Mouse (Mus musculus) CH12.LX (cell line): Measurements from ENCODE around the gene Krtap28-13.

ENCODE experiments used
- CTCF ChIP-seq, 2 experiments: IDR thresholded peaks in 1 of 2; conservative IDR thresholded peaks in 1 of 2; 2 replicates each; pipeline ENCODE4 v1.5.1; 2011 to 2012; ENCODE audit warnings: low read depth in 2 of 2, low read length in 2 of 2, improper control_type of control experiment in 1 of 2, inconsistent platforms in 1 of 2, mild to moderate bottlenecking in 1 of 2, moderate library complexity in 1 of 2
- EP300 ChIP-seq: IDR thresholded peaks from 2 replicates; pipeline ENCODE4 v1.6.1; 2011; ENCODE audit warnings: low read length, improper control_type of control experiment
- MAX ChIP-seq: IDR thresholded peaks from 2 replicates; pipeline ENCODE4 v1.6.1; 2011; ENCODE audit warnings: low read length, improper control_type of control experiment
- POLR2A ChIP-seq: IDR thresholded peaks from 2 replicates; pipeline ENCODE4 v1.6.1; 2011; ENCODE audit warnings: low read depth, mild to moderate bottlenecking, improper control_type of control experiment, low read length
- RAD21 ChIP-seq: IDR thresholded peaks from 2 replicates; pipeline ENCODE4 v1.6.1; 2011; ENCODE audit warnings: low read depth, mild to moderate bottlenecking, low read length, improper control_type of control experiment, moderate library complexity
- ZC3H11A ChIP-seq: IDR thresholded peaks from 2 replicates; pipeline ENCODE4 v1.6.1; 2012; ENCODE audit warnings: low read depth, mild to moderate bottlenecking, inconsistent platforms, low read length, improper control_type of control experiment

- TF ChIP-seq CTCF (conservative IDR thresholded peaks at IDR 0.05 in 1 of 2, IDR thresholded peaks at IDR 0.05 in 1 of 2; ENCODE audit: low read depth in 2 of 2, low read length in 2 of 2) (no peak), EP300 (no peak), MAX (no peak), RAD21 (no peak), ZC3H11A (no peak), POLR2A (no peak)
Measured at GRCm38 (mm10) chr1:83016556-83016955, 44.2 kb upstream of the Krtap28-13 start.
